Mouse (Mus musculus) adrenal gland, postnatal 4 days (tissue): ENCODE measurements around the gene Rtl6. TPM values are rescaled to one million over a fixed set of nuclear protein-coding genes. Genes with fewer than 3 reads are reported as not detected.

ENCODE experiments used
- DNase-seq, 2 experiments: peaks; one replicate each; pipeline ENCODE4 v3.0.0; 2021 to 2022; ENCODE audit warnings: low spot score in 2 of 2, mixed read lengths in 2 of 2
- total RNA-seq, 2 experiments: library from RNA; stranded (reverse); gene quantifications; 2 replicates each; pipeline ENCODE4 v1.2.3; 2021

The Rtl6 gene
- total RNA-seq, 2 experiments from 2014 or later: 14.5 to 16.6 TPM

DNA sequence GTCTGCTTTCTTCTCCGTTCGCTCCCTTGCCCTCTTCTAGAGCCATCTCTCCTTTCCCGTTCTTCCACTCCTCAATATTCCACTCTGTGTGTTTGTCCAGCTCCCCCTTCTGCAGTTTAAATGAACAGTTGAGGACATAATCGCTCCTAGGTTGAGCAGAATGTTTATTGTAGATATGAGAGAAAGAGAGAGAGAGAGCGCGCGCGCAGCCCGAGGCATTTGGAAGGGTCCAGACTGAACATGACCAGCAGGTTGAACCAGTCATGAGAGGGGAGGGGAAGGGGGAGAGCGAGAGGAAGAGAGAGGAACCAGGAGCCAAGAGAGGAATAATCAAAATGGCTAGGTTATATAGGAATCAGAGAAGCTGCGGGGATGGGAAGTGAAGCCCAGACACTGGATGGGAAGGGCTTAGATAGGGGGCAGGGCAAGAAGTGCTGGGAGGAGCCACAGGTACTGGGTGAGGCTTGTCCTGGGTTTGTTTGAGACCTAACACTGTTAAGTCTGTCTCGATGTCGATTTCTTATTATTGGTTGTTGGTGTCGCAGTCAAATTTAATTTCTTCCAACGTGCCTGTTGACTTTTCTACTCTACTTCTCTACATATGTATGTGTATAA is 18.5 kb downstream of the Rtl6 start:
- no peak for DNase-seq

DNA sequence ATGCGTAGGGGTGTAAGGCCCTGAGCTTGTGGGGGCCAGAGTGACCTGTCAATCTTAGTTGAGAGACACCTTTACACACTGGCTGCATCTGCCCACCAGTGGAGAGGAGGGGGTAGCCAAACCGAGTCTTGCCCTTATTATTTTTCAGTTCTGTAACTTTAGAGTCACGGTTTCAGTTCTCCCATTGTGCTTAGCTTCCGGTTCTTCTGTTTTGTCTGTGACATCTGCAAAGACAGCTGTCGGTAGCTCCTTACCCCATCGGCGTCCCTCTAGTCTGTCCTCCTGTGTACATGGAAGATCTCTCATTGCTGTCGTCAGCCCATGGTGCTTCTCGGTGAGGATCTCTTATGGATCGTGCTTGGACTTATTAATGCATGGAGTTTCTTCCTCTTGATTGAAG is 20.5 kb downstream of the Rtl6 start:
- no peak for DNase-seq

DNA sequence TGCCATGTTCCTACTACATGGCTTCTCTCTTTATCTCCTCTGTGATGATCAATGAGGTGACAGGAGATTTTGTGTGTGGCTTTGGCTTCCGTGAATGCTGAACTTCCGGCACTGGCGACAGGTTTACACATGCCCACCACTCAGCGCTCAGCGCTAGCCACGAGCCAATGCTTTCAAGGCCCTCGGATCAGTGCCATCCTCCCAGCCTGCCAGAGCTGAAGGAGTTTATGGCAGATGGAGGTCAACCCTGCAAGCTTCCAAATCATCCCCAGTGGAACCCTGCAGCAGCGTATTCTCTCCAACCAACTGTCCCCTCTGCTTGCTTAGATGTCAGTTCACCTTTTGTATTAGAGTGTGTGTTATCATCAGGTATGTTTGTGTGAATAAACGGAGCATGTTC is 21.0 kb downstream of the Rtl6 start:
- no peak for DNase-seq

DNA sequence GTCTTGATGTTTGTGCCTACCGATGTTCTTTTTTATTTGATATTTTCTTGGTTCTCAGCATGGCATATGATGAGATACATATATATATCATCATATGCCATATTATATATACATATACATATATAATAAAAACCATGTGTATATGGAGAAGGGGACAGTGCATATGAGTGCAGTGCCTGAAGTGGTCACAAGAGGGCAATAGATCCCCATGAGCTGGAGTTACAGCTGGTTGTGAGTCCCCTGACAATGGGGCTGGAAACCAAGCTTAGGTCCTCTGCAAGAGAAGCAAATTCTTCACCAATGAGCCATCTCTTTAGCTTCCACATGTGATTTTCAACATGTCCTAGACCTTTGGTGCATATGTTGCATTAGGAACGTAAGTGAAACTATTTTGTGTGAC is 21.7 kb downstream of the Rtl6 start:
- DNase-seq: no peak

DNA sequence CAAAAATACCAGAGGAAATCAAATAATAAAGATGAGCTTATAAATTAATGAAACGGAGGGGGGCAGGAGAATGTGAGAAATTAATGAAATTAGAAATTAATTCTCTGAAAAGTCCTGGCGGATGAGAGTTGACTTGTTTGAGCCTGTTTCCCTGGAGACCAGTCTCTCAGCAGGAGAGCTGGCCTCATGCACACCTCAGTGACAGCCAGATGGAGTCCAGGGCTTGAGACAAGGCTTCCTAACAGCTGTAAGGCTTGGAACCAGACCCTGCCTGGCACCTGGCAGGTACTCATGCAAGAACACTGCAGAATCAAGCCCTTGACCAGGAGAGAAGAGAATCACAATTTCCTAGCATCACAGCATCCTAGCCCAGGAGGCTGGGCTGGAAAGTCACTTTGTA is 25.4 kb downstream of the Rtl6 start:
- DNase-seq: no peak

DNA sequence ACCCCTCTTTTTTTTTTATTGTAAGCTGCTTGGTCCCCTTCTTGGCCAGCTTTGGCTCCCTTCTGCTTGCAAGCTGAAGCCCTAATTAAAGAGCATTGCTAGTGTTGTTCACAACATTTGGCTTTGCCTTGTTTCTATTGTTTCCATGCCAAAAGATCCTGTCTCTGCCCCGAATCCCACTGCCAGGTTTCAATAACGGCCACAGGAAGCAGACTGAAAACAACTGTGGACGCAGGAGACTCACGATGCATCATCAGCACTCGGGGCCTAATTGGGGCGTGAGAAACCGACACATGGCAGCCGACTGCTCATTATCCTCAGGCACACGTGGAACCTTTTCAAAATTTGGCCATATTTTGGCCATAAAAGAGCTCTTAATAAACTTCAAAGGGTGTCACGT is 26.1 kb downstream of the Rtl6 start:
- no peak for DNase-seq

DNA sequence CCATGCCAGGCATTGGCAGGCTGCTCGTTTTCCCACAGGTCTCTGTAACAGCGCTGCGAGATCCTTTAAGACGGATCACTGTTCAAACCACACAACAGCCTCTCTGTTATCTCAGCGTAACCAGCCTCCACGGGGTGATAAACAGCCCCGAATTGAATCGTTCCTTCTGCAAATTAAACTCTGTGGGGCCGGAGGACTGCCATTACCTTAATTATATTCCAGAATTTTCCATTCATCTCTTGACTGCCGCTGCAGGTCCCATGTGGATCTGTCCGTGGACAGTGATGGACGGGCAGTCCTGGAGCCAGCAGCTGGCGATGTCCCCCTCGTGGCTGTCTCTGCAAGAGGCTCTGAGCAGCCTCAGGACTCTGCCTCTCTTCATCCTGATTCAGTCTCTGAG is 30.7 kb downstream of the Rtl6 start:
- DNase-seq: no peak

DNA sequence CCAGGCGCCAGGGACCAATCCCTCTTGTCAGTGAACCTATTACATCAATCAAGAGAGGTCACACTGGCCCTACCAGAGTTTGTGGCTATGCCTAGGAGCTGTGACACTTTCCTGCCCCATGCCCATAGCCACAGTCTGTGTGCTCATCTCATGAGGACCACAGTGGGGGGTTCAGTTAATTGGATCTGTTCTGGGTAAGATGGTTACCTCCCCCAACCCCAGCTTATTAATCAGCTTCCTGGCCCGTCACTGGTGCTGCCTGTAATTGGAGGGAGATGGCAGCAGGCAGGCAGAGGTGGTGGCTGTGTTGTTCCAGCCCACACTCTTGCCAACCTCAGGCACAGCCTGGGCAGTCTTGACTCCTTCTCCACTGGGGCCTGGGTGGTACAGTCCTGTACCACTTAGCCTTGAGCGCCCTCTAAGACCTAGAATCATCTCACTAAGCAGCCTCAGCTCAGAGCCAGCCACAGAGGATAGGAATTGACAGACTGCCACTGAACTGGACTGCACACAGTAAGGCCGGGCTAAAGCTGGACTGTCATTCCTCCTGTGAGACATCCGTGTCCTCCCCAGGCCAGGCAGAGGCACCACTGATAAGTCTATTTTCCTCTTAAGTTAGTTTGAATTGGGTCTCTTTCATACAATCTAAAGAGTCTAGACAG is 32.3 kb downstream of the Rtl6 start:
- no peak for DNase-seq

DNA sequence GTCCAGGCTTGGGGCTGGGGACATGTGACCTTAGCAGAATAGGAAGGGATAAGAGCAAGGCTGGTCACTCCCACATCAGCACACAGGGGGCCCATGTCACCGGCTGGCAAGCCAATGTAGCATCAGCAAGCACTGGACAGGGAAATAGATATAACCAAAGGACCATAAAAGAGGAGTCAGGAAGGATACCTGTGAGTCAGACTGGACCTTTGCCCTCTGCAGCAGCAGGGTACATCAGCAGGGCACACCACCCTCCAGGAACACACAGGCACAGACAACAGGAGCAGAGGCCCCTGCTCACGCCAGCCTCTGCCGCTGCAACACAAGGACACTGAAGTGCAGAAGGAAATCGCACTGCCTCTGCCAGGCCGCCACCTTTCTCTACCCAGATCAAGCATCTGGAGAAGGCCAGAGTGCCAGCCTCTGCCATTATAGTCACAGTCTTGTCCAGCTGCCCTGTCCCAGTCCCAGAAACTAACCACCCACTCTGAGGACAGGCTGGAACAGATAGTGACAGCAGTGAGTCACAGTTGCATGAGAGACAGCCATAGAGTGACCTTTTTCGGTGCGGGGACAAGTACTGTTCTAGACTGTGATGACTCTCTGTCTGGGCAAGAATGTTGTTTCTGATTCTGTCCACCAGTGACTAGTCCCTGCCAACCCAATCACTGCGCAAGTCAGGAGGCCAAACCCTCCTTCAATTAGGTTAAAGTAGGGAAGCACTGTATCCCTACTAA is 34.5 kb downstream of the Rtl6 start:
- no peak for DNase-seq

DNA sequence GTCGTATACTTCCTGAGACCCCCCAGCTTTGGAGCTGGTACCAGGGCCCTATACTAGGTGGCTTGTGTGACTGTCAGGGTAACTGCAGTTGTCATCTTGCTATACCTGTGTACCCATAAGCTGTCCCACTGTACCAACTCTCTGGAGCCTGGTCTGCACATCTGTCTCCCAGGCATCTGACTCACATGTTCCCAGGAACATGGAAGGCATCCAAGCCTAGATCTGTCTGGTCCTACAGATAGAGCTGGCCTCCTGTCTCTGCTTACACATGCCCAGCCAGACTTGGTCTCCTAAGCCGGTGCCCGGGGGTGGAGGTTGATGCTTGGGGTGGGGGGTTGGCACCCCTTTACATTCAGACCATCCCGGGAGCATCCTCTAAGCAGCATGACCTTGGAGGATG is 36.1 kb downstream of the Rtl6 start:
- DNase-seq: no peak

DNA sequence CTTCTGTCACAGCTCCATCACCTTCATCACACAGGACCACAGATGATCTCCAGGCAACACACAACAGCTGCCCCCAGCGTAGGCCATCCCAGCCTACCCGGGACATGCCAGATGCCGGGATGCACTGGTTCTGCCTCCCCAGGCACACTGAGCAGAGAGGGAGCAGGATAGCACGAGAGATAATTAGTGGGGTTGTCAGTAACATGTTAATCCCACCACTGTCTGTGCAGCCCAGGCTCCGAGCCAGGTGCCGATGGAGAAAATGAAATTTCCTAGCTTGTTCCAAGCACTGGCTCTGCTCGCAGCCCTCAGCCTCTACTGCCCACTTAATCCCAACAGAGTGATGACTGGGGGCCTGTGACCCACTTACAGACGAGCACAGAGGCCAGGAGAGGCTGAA is 39.1 kb downstream of the Rtl6 start:
- DNase-seq: no peak

DNA sequence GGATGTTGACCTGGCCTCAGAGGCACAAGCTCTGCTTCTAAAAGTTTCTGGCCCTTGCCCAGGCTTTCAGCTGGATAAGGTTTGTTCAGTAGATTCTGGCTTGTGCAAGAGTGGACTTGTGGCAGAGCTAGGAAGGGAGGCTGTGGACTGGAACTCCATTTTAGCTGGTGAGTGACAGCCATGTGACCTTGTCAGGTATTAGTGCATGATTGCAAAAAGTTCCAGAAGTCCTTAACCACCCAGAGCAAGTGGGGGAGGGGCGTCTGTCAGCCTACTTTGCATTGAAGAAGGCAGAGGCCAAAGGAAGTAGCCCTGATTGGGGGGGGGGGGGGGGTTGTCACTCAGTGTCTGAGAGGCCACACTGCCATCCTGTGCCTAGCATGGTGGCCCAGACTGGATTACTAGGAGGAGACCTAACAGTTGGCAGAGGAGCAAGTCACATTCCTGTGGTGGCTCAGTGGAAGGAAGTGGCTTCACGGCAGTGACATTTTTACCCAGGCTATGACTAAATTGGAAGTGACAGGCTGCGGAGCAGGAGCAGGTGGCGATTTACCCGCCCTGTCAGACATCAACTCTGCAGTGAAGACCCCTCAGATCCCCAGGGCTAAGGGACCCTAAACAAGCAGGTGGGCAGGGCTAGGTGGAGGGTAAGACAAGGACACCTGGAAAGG is 44.9 kb downstream of the Rtl6 start:
- DNase-seq: no peak

DNA sequence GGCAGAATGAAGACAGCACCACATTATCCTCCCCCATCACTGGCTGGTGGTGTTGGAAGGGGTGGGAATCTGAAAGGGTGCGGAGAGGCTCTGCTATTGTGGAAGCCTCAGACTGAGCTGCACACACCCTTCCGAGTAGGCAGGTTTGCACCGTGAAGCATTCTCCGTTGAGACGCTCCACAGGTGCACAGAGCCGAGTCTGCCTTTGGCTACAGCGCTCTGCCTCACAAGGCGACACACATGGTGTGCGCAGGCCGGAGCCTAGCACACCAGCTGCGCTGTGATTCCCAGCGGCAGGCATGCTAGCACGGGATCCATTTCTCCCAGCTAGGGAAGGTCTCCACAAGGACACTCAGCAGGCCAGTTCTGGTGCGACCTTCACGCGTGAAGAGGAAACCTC is 47.6 kb downstream of the Rtl6 start:
- no peak for DNase-seq

DNA sequence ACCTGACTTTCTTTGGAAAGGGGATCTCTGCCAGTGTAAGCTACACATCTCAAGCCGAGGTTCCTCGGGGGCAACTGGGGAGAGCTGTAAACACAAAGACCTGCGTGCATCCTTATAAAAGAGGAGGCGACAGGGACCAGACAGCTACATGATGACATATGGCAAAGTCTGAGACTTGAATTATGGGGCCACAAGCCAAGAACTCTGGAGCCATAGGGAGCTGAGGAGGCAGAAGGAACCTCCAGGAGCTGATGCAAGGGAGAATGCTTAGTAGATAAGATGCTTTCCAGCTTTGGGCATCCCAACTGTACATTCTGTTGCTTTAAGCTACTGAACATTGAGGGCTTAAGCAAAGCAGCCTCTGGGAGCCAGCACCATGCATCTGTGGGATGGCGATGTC is 48.5 kb downstream of the Rtl6 start:
- DNase-seq: no peak

DNA sequence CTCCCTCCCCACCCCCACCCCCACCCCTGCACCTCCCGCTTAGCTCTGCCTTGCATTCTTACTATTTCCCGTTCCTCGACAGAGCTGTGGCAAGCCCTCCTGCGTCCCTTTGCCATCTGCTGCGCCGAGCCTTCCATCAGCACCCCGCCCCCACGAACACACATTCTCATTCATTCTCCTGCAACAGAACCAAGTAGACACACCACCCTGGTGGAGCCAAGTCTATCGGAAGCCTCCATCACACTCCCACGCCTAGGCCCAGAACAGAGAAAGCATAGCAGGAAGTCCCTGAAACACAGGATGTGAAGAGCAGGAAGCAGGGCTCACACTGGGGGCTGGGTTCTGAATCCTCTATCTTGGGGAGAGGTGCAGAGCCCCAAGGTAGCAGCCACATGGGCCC is 51.6 kb downstream of the Rtl6 start:
- DNase-seq: no peak

DNA sequence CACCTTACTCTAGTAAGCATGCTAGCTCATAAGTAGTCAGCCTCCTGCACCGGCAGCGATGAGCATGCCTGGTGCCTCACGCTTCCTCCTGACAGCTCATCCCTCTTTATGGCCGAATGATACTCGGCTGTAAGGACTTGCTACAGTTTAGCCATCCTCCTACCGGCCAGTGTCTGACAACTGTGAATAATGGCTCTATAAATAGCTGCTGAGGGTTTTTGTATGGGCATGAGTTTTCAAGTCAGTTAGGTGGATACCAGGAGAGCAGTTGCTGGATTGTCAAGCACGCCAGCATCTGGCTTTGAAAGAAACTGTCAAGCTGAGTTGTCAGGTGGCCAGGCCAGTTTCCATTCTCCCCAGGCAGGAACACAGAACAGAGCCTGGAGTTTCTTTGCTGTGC is 52.7 kb downstream of the Rtl6 start:
- no peak for DNase-seq

Other genes with a start within 250 kb of the Rtl6 start
- gene Parvg, start 233.8 kb downstream of the Rtl6 start, total RNA-seq: 1 to 10 TPM; 4.3 to 5.9 TPM
- gene Shisal1, start 110.7 kb downstream of the Rtl6 start, total RNA-seq: 1 to 10 TPM; 3.6 to 5.3 TPM
- 10 to 100 TPM; 15.3 to 17.6 TPM for gene Prr5, start 111.8 kb upstream of the Rtl6 start, total RNA-seq
- gene Arhgap8, start 162.2 kb upstream of the Rtl6 start, total RNA-seq: 1 to 10 TPM; 2.1 to 2.3 TPM